Mouse (Mus musculus): Measurements from ENCODE around the gene Nlrx1. TPM values are rescaled to one million over a fixed set of nuclear protein-coding genes. Genes with fewer than 3 reads are reported as not detected.

Gene Nlrx1
- polyA plus RNA-seq, 1 experiment from 2014 or later, result 11.4 TPM

DNA sequence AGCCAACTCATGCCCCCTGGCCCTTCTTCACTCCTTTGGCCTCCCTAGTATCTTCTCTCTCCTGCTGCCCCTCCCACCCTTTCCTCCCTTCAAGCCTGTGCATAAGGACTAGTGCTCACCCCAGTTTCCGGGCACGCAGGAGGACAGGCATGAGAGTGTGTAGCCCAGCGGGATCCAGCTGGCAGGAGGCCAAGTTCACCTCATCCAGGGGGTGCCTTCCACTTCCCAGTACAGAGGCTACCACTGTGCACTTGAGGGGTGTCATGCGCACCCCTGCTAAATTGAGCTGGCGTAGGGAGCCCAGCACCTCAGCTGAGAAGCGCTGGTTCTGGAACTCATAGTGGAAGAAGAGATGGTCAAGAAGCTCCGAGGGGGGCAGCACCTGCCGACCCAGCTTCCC lies 12.2 kb downstream of the Nlrx1 start:
- no peak overlapping the region for H3K27ac ChIP-seq (ENCODE audit: low read length)
- no peak overlapping the region for H3K4me2 ChIP-seq (ENCODE audit: low read depth, low read length)
- no peaks in the 10 kb centered on the region for H3K9me3 ChIP-seq (replicated peaks; ENCODE audit: control insufficient read depth, low read length)
- H3K4me3 ChIP-seq (replicated peaks; ENCODE audit: low read length), result no peak overlapping the region
- 78% methylated on average over 8 of the region's 8 CpGs for WGBS
- H3K36me3 ChIP-seq (ENCODE audit: control insufficient read depth, insufficient read depth, low read length), result no peaks in the 10 kb centered on the region
- no peaks in the 10 kb centered on the region for H3K27me3 ChIP-seq (ENCODE audit: control insufficient read depth, insufficient read depth, low read length)
- ATAC-seq (ENCODE audit: insufficient read depth, low FRiP score), result no peak
- H3K9ac ChIP-seq (ENCODE audit: low read length), result no peak overlapping the region
- H3K4me1 ChIP-seq (ENCODE audit: control insufficient read depth, insufficient read depth, low read length), result no peaks in the 10 kb centered on the region

DNA sequence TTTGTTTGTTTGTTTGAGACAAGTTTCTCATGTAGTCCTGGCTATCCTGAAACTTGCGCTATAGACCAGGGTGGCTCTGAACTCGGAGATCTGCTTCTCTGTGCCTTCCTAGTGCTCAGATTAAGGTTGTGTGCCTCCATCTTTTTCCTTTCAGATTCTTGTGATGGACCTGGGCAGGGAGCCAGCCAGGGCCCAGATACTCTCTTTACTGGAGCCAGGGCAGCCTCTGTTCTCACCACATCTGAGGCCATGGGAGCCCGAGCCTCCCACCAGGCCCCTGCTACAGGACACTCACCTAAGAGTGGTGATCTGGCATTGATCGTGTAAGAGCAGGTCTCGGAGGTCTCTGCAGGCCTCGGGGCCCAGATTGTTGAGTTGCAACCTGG lies 13.3 kb downstream of the Nlrx1 start:
- Histone ChIP-seq H3K4me3 (replicated peaks; ENCODE audit: low read length) (no peak overlapping the region), H3K36me3 (ENCODE audit: control insufficient read depth, insufficient read depth, low read length) (no peaks in the 10 kb centered on the region), H3K4me2 (ENCODE audit: low read depth, low read length) (no peak overlapping the region), H3K4me1 (ENCODE audit: control insufficient read depth, insufficient read depth, low read length) (no peaks in the 10 kb centered on the region), H3K9me3 (replicated peaks; ENCODE audit: control insufficient read depth, low read length) (no peaks in the 10 kb centered on the region), H3K9ac (ENCODE audit: low read length) (no peak overlapping the region), H3K27ac (ENCODE audit: low read length) (no peak overlapping the region), H3K27me3 (ENCODE audit: control insufficient read depth, insufficient read depth, low read length) (no peaks in the 10 kb centered on the region)
- WGBS, result 68% methylated on average over 6 of the region's 6 CpGs
- ATAC-seq (ENCODE audit: insufficient read depth, low FRiP score), result no peak

DNA sequence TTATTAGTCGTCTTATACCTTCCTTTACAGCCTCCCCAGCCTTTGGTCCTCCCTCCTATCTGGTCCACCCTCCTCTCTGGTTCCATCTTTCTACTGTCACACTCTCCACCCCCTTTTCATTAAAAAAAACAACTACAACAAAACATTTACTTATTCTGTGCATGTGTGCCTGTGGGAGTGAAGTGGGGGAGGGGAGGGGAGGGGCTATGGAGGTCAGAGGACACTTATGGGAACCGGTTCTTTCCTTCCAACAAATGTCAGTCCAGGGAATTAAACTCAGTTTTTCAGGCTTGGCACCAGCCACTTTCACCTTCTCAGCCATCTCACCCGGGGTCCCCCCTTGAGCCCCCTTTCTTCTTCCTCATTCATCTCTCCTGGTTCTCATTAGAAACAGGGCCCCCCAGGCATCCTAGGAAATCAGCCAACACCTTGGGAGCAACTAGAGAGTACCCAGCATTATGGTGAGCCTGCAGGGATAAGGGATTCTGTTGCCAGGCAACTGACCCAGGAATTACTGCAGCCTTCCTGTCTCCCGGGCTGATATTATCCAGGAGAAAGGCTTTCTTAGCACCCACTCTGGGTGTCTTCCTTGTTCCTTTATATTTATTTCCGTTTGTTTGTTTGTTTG lies 13.8 kb downstream of the Nlrx1 start:
- Histone ChIP-seq H3K9ac (ENCODE audit: low read length) (no peak overlapping the region), H3K4me1 (ENCODE audit: control insufficient read depth, insufficient read depth, low read length) (no peaks in the 10 kb centered on the region), H3K27ac (ENCODE audit: low read length) (no peak overlapping the region), H3K27me3 (ENCODE audit: control insufficient read depth, insufficient read depth, low read length) (no peaks in the 10 kb centered on the region), H3K4me2 (ENCODE audit: low read depth, low read length) (no peak overlapping the region), H3K9me3 (replicated peaks; ENCODE audit: control insufficient read depth, low read length) (no peaks in the 10 kb centered on the region), H3K4me3 (replicated peaks; ENCODE audit: low read length) (no peak overlapping the region), H3K36me3 (ENCODE audit: control insufficient read depth, insufficient read depth, low read length) (no peaks in the 10 kb centered on the region)
- 19% methylated on average over 5 of the region's 5 CpGs for WGBS
- no peak for ATAC-seq (ENCODE audit: insufficient read depth, low FRiP score)

DNA sequence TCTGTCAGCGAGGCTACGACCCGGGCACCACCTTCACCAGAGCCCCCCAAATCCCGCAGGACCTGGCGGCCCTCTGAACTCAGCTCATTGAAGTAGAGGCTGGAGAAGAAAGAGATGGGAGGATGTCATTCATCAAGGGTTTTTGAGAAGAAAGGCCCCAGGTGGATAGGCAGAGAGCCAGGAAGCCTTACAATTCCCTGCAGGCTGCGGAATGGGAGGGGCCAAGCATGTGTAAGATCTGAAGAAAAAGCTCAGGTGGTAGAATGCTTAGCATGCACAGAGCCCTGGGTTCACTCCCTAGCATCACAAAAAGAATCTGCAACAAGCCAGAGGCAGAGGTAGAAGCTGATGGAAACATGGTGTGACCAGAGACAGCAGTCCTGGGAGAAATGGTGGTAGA lies 15.0 kb downstream of the Nlrx1 start:
- H3K9ac ChIP-seq (ENCODE audit: low read length), result no peak overlapping the region
- H3K4me1 ChIP-seq (ENCODE audit: control insufficient read depth, insufficient read depth, low read length), result no peaks in the 10 kb centered on the region
- ATAC-seq (ENCODE audit: insufficient read depth, low FRiP score), result no peak
- H3K4me3 ChIP-seq (replicated peaks; ENCODE audit: low read length), result no peak overlapping the region
- no peak overlapping the region for H3K27ac ChIP-seq (ENCODE audit: low read length)
- no peaks in the 10 kb centered on the region for H3K36me3 ChIP-seq (ENCODE audit: control insufficient read depth, insufficient read depth, low read length)
- no peaks in the 10 kb centered on the region for H3K27me3 ChIP-seq (ENCODE audit: control insufficient read depth, insufficient read depth, low read length)
- no peak overlapping the region for H3K4me2 ChIP-seq (ENCODE audit: low read depth, low read length)
- whole genome bisulfite sequencing, result 72% methylated on average over 6 of the region's 6 CpGs
- H3K9me3 ChIP-seq (replicated peaks; ENCODE audit: control insufficient read depth, low read length), result no peaks in the 10 kb centered on the region

DNA sequence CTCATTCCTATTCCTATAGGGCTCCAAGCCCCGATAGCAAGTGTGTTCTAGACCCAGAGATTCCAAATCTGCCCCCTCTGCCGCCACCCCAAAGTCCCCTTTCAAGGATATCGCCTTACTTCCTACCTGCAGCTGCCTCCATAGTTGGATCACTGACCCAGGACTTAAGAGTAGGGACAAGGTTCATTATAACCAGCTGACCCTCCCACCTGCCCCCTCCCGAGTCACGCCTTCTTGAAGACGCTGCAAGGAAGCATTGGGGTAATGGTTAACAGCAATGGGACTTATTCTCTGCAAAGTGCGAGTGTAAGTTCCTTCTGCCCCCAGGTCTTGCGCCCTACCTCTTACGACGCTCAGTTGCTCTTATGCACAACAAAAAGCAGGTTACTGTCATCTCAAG lies 17.1 kb downstream of the Nlrx1 start, which contains the start of gene Pdzd3:
Gene Pdzd3, minus strand, starts transcription at position 158 of the 400 bp plus-strand sequence.
- H3K4me3 ChIP-seq (replicated peaks; ENCODE audit: low read length), result no peak within 1 kb of the TSS
- no peak within 1 kb of the TSS for H3K4me2 ChIP-seq (ENCODE audit: low read depth, low read length)

DNA sequence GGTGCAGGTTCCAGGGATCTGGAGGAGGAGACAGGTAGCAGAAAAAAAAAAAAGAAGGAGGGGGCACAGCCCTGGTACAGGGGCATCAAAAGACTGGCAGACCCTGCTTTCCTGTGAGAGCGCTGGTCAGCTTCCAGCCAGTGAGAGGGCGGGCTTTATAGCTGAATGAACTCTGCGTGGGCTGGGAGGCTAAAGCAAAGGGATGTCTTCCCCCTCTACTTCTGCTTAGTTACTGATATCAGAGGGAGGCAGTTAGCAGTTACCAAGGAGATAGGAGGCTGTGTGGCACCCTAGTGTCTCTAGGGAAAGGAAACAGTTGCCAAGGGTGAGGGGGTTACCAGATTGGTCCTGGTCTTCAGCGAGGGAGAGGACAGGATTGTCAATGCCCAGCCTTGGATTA lies 18.0 kb downstream of the Nlrx1 start:
- Histone ChIP-seq H3K9ac (ENCODE audit: low read length) (no peak overlapping the region), H3K4me2 (ENCODE audit: low read depth, low read length) (no peak overlapping the region)

More for the DNA sequence above, 17.1 kb downstream of the Nlrx1 start, which contains the start of gene Pdzd3:
- 63% methylated on average over 10 of the region's 10 CpGs for WGBS
- Histone ChIP-seq H3K4me1 (ENCODE audit: control insufficient read depth, insufficient read depth, low read length) (no peaks in the 10 kb centered on the region), H3K27me3 (ENCODE audit: control insufficient read depth, insufficient read depth, low read length) (no peaks in the 10 kb centered on the region), H3K27ac (ENCODE audit: low read length) (no peak within 1 kb of the TSS), H3K9me3 (replicated peaks; ENCODE audit: control insufficient read depth, low read length) (no peaks in the 10 kb centered on the region), H3K36me3 (ENCODE audit: control insufficient read depth, insufficient read depth, low read length) (no peaks in the 10 kb centered on the region), H3K9ac (ENCODE audit: low read length) (no peak within 1 kb of the TSS)
- no peak for ATAC-seq (ENCODE audit: insufficient read depth, low FRiP score)

DNA sequence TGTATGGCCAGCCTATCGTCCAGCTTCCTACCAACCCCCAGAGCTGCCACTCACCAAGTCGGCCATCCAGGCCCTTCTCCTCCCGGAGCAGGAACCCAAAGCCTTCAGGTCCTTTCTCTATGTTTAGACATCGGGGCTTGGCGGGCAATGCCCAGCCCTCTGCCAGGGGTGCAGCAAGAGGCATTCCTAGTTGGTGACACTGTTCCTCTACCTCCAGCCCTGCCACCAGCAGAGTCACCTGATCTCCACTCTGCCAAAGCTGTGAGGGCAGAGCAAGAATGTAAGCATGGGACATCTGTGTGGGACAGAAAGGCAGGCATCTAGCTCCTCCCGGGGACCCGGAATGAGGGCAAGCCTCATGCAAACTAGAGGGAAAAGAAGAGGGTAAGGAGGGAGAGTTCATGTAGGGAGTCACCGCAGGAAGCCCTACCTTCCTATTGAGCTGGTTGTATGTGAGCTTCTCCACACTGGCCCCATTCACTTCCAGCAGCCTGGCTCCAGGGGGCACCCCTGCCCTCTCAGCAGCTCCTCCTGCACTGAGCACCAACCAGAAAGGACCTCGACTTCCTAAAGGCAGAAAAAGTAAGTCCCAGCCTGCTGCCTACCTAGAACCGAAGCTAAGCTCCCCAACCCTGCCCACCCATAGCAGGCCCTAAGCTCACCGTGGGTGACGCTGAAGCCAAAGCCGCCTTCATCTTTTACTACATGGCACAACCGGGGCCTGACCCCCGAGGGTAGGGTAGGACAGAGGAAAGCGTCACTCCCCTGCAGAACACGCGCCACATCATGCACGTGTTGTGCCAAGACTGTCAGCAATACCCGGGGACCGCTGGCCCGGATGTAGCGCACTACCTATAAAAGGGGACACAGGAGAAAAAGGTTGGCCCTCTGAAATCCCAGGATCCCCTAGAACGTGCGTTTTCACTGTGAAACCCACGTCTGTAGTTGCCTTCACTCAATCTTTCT lies 18.9 kb downstream of the Nlrx1 start:
- Histone ChIP-seq H3K9ac (ENCODE audit: low read length) (peak overlapping the region; percentile 54), H3K36me3 (ENCODE audit: control insufficient read depth, insufficient read depth, low read length) (no peaks in the 10 kb centered on the region)

More for the DNA sequence above, 18.0 kb downstream of the Nlrx1 start:
- no peak for ATAC-seq (ENCODE audit: insufficient read depth, low FRiP score)
- Histone ChIP-seq H3K27me3 (ENCODE audit: control insufficient read depth, insufficient read depth, low read length) (no peaks in the 10 kb centered on the region), H3K27ac (ENCODE audit: low read length) (no peak overlapping the region), H3K4me1 (ENCODE audit: control insufficient read depth, insufficient read depth, low read length) (no peaks in the 10 kb centered on the region), H3K9me3 (replicated peaks; ENCODE audit: control insufficient read depth, low read length) (no peaks in the 10 kb centered on the region), H3K4me3 (replicated peaks; ENCODE audit: low read length) (no peak overlapping the region), H3K36me3 (ENCODE audit: control insufficient read depth, insufficient read depth, low read length) (no peaks in the 10 kb centered on the region)
- WGBS, result 63% methylated on average over 4 of the region's 4 CpGs

DNA sequence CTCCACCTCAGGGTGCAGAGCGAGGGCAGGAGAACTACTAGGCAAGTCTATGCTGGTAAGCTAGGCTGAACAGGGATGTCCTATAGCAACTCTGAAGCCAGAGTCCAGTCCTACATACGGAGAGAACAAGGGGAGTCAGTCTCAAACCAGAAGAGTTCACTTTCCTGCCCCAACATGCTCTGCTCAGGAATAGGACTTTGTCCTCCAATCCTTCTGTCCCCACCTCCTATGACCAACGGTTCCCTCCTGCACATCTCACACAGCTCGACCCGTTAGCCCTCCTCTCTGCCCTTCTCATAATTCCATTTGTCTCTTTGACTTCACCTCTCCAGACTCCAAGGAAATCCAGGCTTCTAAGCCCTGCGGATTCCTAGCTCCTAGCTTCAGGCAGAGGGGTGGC lies 20.5 kb downstream of the Nlrx1 start:
- no peak overlapping the region for H3K27ac ChIP-seq (ENCODE audit: low read length)
- H3K4me3 ChIP-seq (replicated peaks; ENCODE audit: low read length), result no peak overlapping the region
- no peaks in the 10 kb centered on the region for H3K27me3 ChIP-seq (ENCODE audit: control insufficient read depth, insufficient read depth, low read length)
- H3K9ac ChIP-seq (ENCODE audit: low read length), result no peak overlapping the region
- no peaks in the 10 kb centered on the region for H3K4me1 ChIP-seq (ENCODE audit: control insufficient read depth, insufficient read depth, low read length)
- no peak overlapping the region for H3K4me2 ChIP-seq (ENCODE audit: low read depth, low read length)
- ATAC-seq (ENCODE audit: insufficient read depth, low FRiP score), result no peak
- H3K9me3 ChIP-seq (replicated peaks; ENCODE audit: control insufficient read depth, low read length), result no peaks in the 10 kb centered on the region
- WGBS, result 73% methylated on average over 6 of the region's 6 CpGs
- H3K36me3 ChIP-seq (ENCODE audit: control insufficient read depth, insufficient read depth, low read length), result no peaks in the 10 kb centered on the region

More for the DNA sequence above, 18.9 kb downstream of the Nlrx1 start:
- WGBS, result 38% methylated on average over 26 of the region's 26 CpGs
- peak; percentile 81 for ATAC-seq (ENCODE audit: insufficient read depth, low FRiP score)
- H3K4me3 ChIP-seq (replicated peaks; ENCODE audit: low read length), result no peak overlapping the region
- peak overlapping the region; percentile 35; the same call in 1 of the 2 replicates for H3K4me2 ChIP-seq (ENCODE audit: low read depth, low read length)
- H3K27me3 ChIP-seq (ENCODE audit: control insufficient read depth, insufficient read depth, low read length), result no peaks in the 10 kb centered on the region
- no peaks in the 10 kb centered on the region for H3K9me3 ChIP-seq (replicated peaks; ENCODE audit: control insufficient read depth, low read length)
- H3K4me1 ChIP-seq (ENCODE audit: control insufficient read depth, insufficient read depth, low read length), result no peaks in the 10 kb centered on the region
- H3K27ac ChIP-seq (ENCODE audit: low read length), result no peak overlapping the region

DNA sequence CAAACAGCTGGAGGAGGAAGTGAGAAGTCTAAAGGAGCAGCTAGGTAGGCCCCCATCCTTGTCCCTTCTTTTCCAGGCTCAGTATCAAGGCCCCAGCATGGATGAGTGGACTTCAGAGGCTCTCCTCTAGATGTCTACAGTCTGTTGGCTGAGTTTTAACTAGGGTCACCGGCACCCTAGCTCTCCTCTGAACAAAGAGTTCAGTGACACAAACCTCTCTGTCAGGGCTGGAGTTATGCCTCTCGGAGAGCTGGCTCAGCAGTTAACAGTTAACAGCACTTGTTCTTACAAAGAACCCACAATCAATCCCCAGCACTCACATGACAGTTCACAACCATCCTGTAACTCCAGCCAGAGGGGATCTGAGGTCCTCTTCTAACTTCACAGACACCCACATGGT lies 24.8 kb downstream of the Nlrx1 start:
- 50% methylated on average over 2 of the region's 2 CpGs for WGBS
- ATAC-seq (ENCODE audit: insufficient read depth, low FRiP score), result no peak

More for the DNA sequence above, 24.8 kb downstream of the Nlrx1 start:
- no peak overlapping the region for H3K4me2 ChIP-seq (ENCODE audit: low read depth, low read length)
- peaks cover 5% of the 10 kb centered on the region; the same call in 1 of the 2 replicates for H3K4me1 ChIP-seq (ENCODE audit: control insufficient read depth, insufficient read depth, low read length)
- no peak overlapping the region for H3K9ac ChIP-seq (ENCODE audit: low read length)
- H3K36me3 ChIP-seq (ENCODE audit: control insufficient read depth, insufficient read depth, low read length), result no peaks in the 10 kb centered on the region
- no peaks in the 10 kb centered on the region for H3K27me3 ChIP-seq (ENCODE audit: control insufficient read depth, insufficient read depth, low read length)
- H3K9me3 ChIP-seq (replicated peaks; ENCODE audit: control insufficient read depth, low read length), result no peaks in the 10 kb centered on the region
- no peak overlapping the region for H3K4me3 ChIP-seq (replicated peaks; ENCODE audit: low read length)
- no peak overlapping the region for H3K27ac ChIP-seq (ENCODE audit: low read length)

Measured in stomach, embryonic 16.5 days (tissue).